Mouse (Mus musculus) forebrain, embryonic 11.5 days (tissue): ENCODE data around the gene Pde4dip. TPM values are rescaled to one million over a fixed set of nuclear protein-coding genes. Genes with fewer than 3 reads are reported as not detected.

Source experiments
- ATAC-seq: fragments of 200-750 bp; cut with Nextera tagmentation; replicated peaks from 2 replicates; pipeline ENCODE4 v1.8.0; 2017; ENCODE audit warnings: moderate TSS enrichment; ENCODE audit not compliant: low FRiP score
- DNase-seq: peaks from one replicate; pipeline ENCODE4 v3.0.0-alpha.2; 2017; ENCODE audit warnings: low spot score
- H3K27ac ChIP-seq: fragments of 300-500 bp; sonication (generic); 2 replicates; pipeline ENCODE4 v1.5.1; 2014; ENCODE audit warnings: low read depth, low read length
- H3K27me3 ChIP-seq: fragments of 300-500 bp; sonication (generic); 2 replicates; pipeline ENCODE4 v1.6.1; 2014; ENCODE audit warnings: mild to moderate bottlenecking, low read length, mixed read lengths; ENCODE audit not compliant: control insufficient read depth, insufficient read depth
- H3K36me3 ChIP-seq: fragments of 300-500 bp; sonication (generic); 2 replicates; pipeline ENCODE4 v1.6.1; 2014; ENCODE audit warnings: mild to moderate bottlenecking, low read length, moderate library complexity, mixed read lengths; ENCODE audit not compliant: control insufficient read depth, insufficient read depth
- H3K4me1 ChIP-seq: fragments of 300-500 bp; sonication (generic); replicated peaks from 2 replicates; pipeline ENCODE4 v1.6.1; 2014; ENCODE audit warnings: low read length, mixed read lengths; ENCODE audit not compliant: control insufficient read depth, insufficient read depth
- H3K4me2 ChIP-seq: fragments of 300-500 bp; sonication (generic); 2 replicates; pipeline ENCODE4 v1.6.1; 2014; ENCODE audit warnings: low read depth, mild to moderate bottlenecking, low read length, moderate library complexity, mixed read lengths; ENCODE audit not compliant: severe bottlenecking
- H3K4me3 ChIP-seq: fragments of 300-500 bp; sonication (generic); 2 replicates; pipeline ENCODE4 v1.5.1; 2014; ENCODE audit warnings: low read depth, low read length
- H3K9ac ChIP-seq: fragments of 300-500 bp; sonication (generic); 2 replicates; pipeline ENCODE4 v1.6.1; 2014; ENCODE audit warnings: low read length
- H3K9me3 ChIP-seq: fragments of 300-500 bp; sonication (generic); 2 replicates; pipeline ENCODE4 v1.6.1; 2016; ENCODE audit warnings: low read length, mixed read lengths; ENCODE audit not compliant: control insufficient read depth
- WGBS: fragments of 180-500 bp; shearing (Covaris S2); extraction: QIAGEN DNeasy Blood & Tissue Kit; methylation state at CpG from one replicate; pipeline ENCODE4 v1.1.7; 2014; 5-methylcytosine and 5-hydroxymethylcytosine counted together
- polyA plus RNA-seq: library from polyadenylated mRNA; unstranded; fragments of >200 nt; fragmentation: Nextera tagmentation; extraction: Ambion mirVana; gene quantifications from 2 replicates; pipeline ENCODE4 v1.2.1, GENCODE M21; 2014

Gene Pde4dip
- polyA plus RNA-seq, 1 experiment from 2014 or later = 25.7 TPM

GRCm38 (mm10) chr3:97730131-97730530 lies 158.4 kb downstream of the Pde4dip start:
- Histone ChIP-seq H3K4me1 (no peaks in the 10 kb centered on the region), H3K9ac (peak overlapping the region; percentile 21; the same call in 1 of the 2 replicates), H3K9me3 (no peaks in the 10 kb centered on the region), H3K36me3 (no peaks in the 10 kb centered on the region), H3K4me2 (no peak overlapping the region), H3K27ac (no peak overlapping the region), H3K4me3 (no peak overlapping the region), H3K27me3 (no peaks in the 10 kb centered on the region)
- WGBS = 54% methylated on average over 3 of the region's 3 CpGs
- ATAC-seq (no peak), DNase-seq (no peak)

DNA sequence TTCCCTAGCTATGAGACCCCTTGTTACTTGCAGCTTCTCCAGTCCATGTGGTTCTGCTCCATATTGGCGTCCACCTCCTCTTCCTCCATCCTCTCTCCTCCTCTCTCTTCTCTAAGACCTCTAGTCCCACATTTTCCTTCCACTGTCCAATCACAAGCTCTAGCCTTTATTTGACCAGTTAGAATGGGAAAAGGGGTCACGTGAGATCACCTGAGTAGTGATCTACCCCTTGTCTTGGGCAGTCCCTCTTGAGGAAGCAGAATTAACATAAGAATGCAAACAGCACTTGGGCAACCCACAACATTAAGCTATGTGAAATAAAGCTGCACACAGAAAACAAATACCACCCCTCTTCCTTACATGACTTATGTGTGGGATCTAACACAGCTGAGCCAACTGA lies 160.7 kb downstream of the Pde4dip start:
- no peaks in the 10 kb centered on the region for H3K27me3 ChIP-seq
- H3K9me3 ChIP-seq = no peaks in the 10 kb centered on the region; the same call in 1 of the 2 replicates
- H3K4me1 ChIP-seq = no peaks in the 10 kb centered on the region
- H3K36me3 ChIP-seq = no peaks in the 10 kb centered on the region
- no peak overlapping the region for H3K4me2 ChIP-seq
- 85% methylated on average over 2 of the region's 2 CpGs for WGBS
- DNase-seq (no peak), ATAC-seq (no peak)
- no peak overlapping the region for H3K27ac ChIP-seq
- no peak overlapping the region for H3K9ac ChIP-seq
- H3K4me3 ChIP-seq = no peak overlapping the region

DNA sequence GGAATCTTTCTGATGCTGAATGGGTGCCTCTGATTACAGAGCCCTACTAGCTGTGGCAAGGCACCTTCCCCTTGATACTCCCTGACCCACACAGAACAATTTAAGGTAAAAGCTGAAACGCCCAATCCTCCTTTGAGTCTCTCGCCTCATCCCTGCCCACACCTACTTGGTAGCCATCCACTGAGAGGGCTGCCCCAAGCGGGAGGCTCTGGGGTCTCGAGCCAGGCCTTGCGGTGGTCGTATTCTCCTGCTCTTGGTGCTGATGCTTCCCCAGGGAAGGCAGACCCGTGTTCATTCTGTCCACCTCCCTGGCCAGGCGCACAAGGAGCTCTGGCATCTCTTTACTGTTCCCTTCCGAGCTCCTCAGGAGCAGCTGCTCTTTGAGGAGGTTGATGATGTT lies 169.4 kb downstream of the Pde4dip start:
- 86% methylated on average over 9 of the region's 9 CpGs for whole genome bisulfite sequencing
- Histone ChIP-seq H3K36me3 (no peaks in the 10 kb centered on the region), H3K4me2 (no peak overlapping the region), H3K4me1 (no peaks in the 10 kb centered on the region), H3K9me3 (no peaks in the 10 kb centered on the region; the same call in 1 of the 2 replicates), H3K9ac (no peak overlapping the region), H3K27ac (no peak overlapping the region), H3K4me3 (no peak overlapping the region), H3K27me3 (no peaks in the 10 kb centered on the region)
- ATAC-seq (no peak), DNase-seq (no peak)

DNA sequence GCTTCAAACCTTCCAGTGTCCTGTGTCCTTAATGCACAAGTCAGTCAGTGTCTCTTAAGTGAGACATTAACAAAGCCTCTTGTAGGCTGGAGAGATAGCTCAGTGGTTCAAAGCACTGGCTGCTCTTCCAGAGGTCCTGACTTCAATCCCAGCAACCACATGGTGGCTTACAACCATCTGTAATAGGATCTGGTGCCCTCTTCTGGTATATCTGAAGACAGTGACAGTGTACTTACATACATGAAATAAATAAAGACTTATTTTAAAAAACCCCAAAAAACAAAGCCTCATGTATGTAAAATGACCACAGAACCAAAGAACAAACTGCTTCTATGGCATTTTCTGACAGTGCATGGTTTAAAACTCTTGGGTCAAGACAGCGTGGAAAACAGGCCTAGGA lies 172.6 kb downstream of the Pde4dip start:
- H3K9me3 ChIP-seq = no peaks in the 10 kb centered on the region
- no peaks in the 10 kb centered on the region for H3K36me3 ChIP-seq
- no peak overlapping the region for H3K4me2 ChIP-seq
- H3K27me3 ChIP-seq = no peaks in the 10 kb centered on the region
- no peak for DNase-seq
- H3K9ac ChIP-seq = no peak overlapping the region
- 87% methylated on average over 1 of the region's 1 CpGs for WGBS
- no peak overlapping the region for H3K4me3 ChIP-seq
- no peak for ATAC-seq
- no peak overlapping the region for H3K27ac ChIP-seq
- no peaks in the 10 kb centered on the region for H3K4me1 ChIP-seq

- no peak overlapping the region for H3K4me2 ChIP-seq
- no peaks in the 10 kb centered on the region for H3K36me3 ChIP-seq
- no peaks in the 10 kb centered on the region for H3K27me3 ChIP-seq
- no peak overlapping the region for H3K4me3 ChIP-seq
- H3K4me1 ChIP-seq = no peaks in the 10 kb centered on the region
- WGBS = 76% methylated on average over 5 of the region's 5 CpGs
- no peak for ATAC-seq
- no peaks in the 10 kb centered on the region for H3K9me3 ChIP-seq
- DNase-seq = no peak
- H3K27ac ChIP-seq = no peak overlapping the region
- no peak overlapping the region for H3K9ac ChIP-seq
These were observed 177.6 kb downstream of the Pde4dip start for GRCm38 (mm10) chr3:97710881-97711280.

DNA sequence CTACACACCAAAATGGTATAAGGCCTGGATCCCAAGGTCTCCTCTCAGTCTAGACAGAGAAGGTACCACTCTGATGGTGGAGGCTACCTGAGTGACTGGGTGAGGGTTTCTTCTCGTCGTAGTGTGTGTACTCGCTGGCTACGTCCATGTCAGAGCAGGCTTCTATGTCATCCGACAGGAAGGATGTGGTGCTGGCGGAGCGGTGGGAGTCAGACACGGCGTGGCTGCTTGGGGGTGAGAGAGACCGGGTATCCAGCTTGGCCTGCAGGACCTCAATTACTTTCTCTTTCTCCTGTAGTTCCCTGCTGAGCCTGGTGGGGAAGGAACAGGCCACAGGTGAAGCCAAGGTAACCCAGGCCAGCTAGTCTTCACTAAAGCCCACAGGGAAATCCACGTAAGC lies 178.4 kb downstream of the Pde4dip start:
- no peak for DNase-seq
- WGBS = 86% methylated on average over 11 of the region's 11 CpGs
- no peaks in the 10 kb centered on the region for H3K27me3 ChIP-seq
- H3K9ac ChIP-seq = no peak overlapping the region
- no peaks in the 10 kb centered on the region for H3K36me3 ChIP-seq
- H3K4me3 ChIP-seq = no peak overlapping the region
- ATAC-seq = no peak
- H3K27ac ChIP-seq = no peak overlapping the region
- no peaks in the 10 kb centered on the region for H3K9me3 ChIP-seq
- H3K4me1 ChIP-seq = no peaks in the 10 kb centered on the region
- H3K4me2 ChIP-seq = no peak overlapping the region

DNA sequence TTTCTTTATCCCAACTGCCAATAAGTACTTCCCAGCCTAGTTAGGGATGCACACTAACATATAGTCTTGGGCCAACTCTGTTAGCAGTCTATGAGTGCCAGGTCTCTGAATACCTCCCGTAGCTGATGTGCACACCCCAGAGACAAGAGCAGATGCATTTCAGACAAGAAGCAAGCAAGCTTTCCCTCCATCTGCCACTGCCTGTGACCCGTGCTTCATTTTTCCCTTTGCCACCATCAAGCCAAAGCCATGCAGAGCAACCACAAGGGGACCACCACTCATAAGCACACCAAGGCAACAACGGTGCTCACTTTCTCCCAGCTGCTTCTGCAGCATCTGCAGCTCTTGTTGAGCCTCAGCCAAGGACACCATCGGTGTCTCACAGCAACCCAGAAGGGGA lies 181.9 kb downstream of the Pde4dip start:
- DNase-seq (no peak), ATAC-seq (no peak)
- Histone ChIP-seq H3K9ac (no peak overlapping the region), H3K36me3 (no peaks in the 10 kb centered on the region), H3K4me1 (no peaks in the 10 kb centered on the region), H3K9me3 (no peaks in the 10 kb centered on the region), H3K27ac (no peak overlapping the region), H3K4me2 (no peak overlapping the region), H3K4me3 (no peak overlapping the region), H3K27me3 (no peaks in the 10 kb centered on the region)
- 87% methylated on average over 4 of the region's 4 CpGs for WGBS

DNA sequence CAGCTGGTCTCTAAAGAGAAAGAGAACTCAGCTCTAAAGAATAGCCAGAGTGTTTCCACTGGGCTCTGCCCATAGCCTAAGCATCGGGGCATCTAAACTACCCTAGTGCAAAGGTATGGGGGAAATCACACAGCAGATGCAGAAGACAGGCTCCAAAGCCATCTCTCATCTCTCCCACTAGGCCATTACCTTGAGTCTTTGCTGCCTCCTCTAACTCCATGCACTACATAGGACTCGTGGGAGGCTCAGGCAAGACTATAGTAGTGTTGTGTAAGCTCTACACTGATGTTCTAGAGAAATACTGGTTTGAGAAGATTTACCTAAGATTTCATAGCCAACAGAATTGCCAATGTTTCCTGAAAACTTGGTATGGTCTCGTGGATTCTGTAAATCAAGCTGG lies 183.0 kb downstream of the Pde4dip start:
- ATAC-seq = no peak
- Histone ChIP-seq H3K4me3 (no peak overlapping the region), H3K4me1 (no peaks in the 10 kb centered on the region), H3K4me2 (no peak overlapping the region), H3K27ac (no peak overlapping the region), H3K9me3 (no peaks in the 10 kb centered on the region), H3K9ac (no peak overlapping the region), H3K36me3 (no peaks in the 10 kb centered on the region), H3K27me3 (no peaks in the 10 kb centered on the region)
- 80% methylated on average over 3 of the region's 3 CpGs for WGBS
- no peak for DNase-seq

- H3K9me3 ChIP-seq = no peaks in the 10 kb centered on the region
- H3K4me1 ChIP-seq = no peaks in the 10 kb centered on the region
- DNase-seq = no peak
- WGBS = 91% methylated on average over 11 of the region's 11 CpGs
- H3K9ac ChIP-seq = no peak overlapping the region
- no peaks in the 10 kb centered on the region for H3K36me3 ChIP-seq
- no peak overlapping the region for H3K4me2 ChIP-seq
- no peak overlapping the region for H3K27ac ChIP-seq
- H3K4me3 ChIP-seq = no peak overlapping the region
- ATAC-seq = no peak
- H3K27me3 ChIP-seq = no peaks in the 10 kb centered on the region
These were observed 185.9 kb downstream of the Pde4dip start for GRCm38 (mm10) chr3:97702448-97703080.
